Mouse (Mus musculus) stomach, embryonic 14.5 days (tissue): ENCODE data around the gene Myo15. TPM values are rescaled to one million over a fixed set of nuclear protein-coding genes. Genes with fewer than 3 reads are reported as not detected.
"Not testable (repeated sequence)": the region's sequence is repeated elsewhere in the genome, so short reads cannot be mapped to it uniquely, and the experiment has no call there.

Experiments
- ATAC-seq: fragments of 200-750 bp; cut with Nextera tagmentation; 2 replicates; pipeline ENCODE4 v1.8.0; 2017; ENCODE audit warnings: low read depth, moderate TSS enrichment; ENCODE audit not compliant: insufficient number of reproducible peaks, insufficient read depth, low FRiP score
- H3K27ac ChIP-seq: fragments of 300-500 bp; sonication (generic); 2 replicates; pipeline ENCODE4 v1.5.1; 2014; ENCODE audit warnings: mild to moderate bottlenecking, low read length, moderate library complexity, mixed read lengths
- H3K27me3 ChIP-seq: fragments of 300-500 bp; sonication (generic); 2 replicates; pipeline ENCODE4 v1.6.1; 2014; ENCODE audit warnings: low read length, control low read depth, mixed read lengths; ENCODE audit not compliant: control insufficient read depth, insufficient read depth
- H3K36me3 ChIP-seq: fragments of 300-500 bp; sonication (generic); 2 replicates; pipeline ENCODE4 v1.6.1; 2014; ENCODE audit warnings: mild to moderate bottlenecking, control low read depth, low read length, moderate library complexity, mixed read lengths; ENCODE audit not compliant: control insufficient read depth, insufficient read depth
- H3K4me1 ChIP-seq: fragments of 300-500 bp; sonication (generic); 2 replicates; pipeline ENCODE4 v1.6.1; 2014; ENCODE audit warnings: low read length, control low read depth, mixed read lengths; ENCODE audit not compliant: control insufficient read depth, insufficient read depth
- H3K4me2 ChIP-seq: fragments of 300-500 bp; sonication (generic); replicated peaks from 2 replicates; pipeline ENCODE4 v1.6.1; 2014; ENCODE audit warnings: low read depth, low read length, control low read depth
- H3K4me3 ChIP-seq: fragments of 300-500 bp; sonication (generic); 2 replicates; pipeline ENCODE4 v1.5.1; 2014; ENCODE audit warnings: low read depth, low read length, control low read depth
- H3K9ac ChIP-seq: fragments of 300-500 bp; sonication (generic); replicated peaks from 2 replicates; pipeline ENCODE4 v1.6.1; 2014; ENCODE audit warnings: low read depth, mild to moderate bottlenecking, control low read depth, low read length, moderate library complexity, mixed read lengths
- H3K9me3 ChIP-seq: fragments of 300-500 bp; sonication (generic); 2 replicates; pipeline ENCODE4 v1.6.1; 2016; ENCODE audit warnings: low read depth, low read length, control low read depth; ENCODE audit not compliant: control insufficient read depth
- WGBS: fragments of 180-500 bp; shearing (Covaris S2); extraction: QIAGEN DNeasy Blood & Tissue Kit; methylation state at CpG from one replicate; pipeline ENCODE4 v1.1.7; 2014; 5-methylcytosine and 5-hydroxymethylcytosine counted together
- polyA plus RNA-seq: library from polyadenylated mRNA; unstranded; fragments of >200 nt; fragmentation: Nextera tagmentation; extraction: Ambion mirVana; gene quantifications from 2 replicates; pipeline ENCODE4 v1.2.1, GENCODE M21; 2014

Myo15 gene
- polyA plus RNA-seq, 1 experiment from 2014 or later, result 0.13 TPM

GRCm38 (mm10) chr11:60543211-60543610, 74.1 kb downstream of the Myo15 start:
- not testable (repeated sequence) for H3K4me2 ChIP-seq, H3K27ac ChIP-seq, H3K9ac ChIP-seq, H3K9me3 ChIP-seq, ATAC-seq, H3K4me3 ChIP-seq, H3K27me3 ChIP-seq
- 90% methylated on average over 5 of the region's 5 CpGs for WGBS
- peaks cover 27% of the 10 kb centered on the region for H3K36me3 ChIP-seq
- H3K4me1 ChIP-seq, result peaks cover 29% of the 10 kb centered on the region

GRCm38 (mm10) chr11:60545433-60545832, 76.3 kb downstream of the Myo15 start:
- H3K4me1 ChIP-seq, result peaks cover 23% of the 10 kb centered on the region
- H3K36me3 ChIP-seq, result peaks cover 39% of the 10 kb centered on the region
- no peak overlapping the region for H3K9ac ChIP-seq
- H3K9me3 ChIP-seq, result no peaks in the 10 kb centered on the region
- WGBS, result 52% methylated on average over 4 of the region's 4 CpGs
- no peak for ATAC-seq
- H3K4me2 ChIP-seq, result no peak overlapping the region
- H3K27ac ChIP-seq, result no peak overlapping the region
- H3K27me3 ChIP-seq, result no peaks in the 10 kb centered on the region
- no peak overlapping the region for H3K4me3 ChIP-seq

- 91% methylated on average over 3 of the region's 3 CpGs for WGBS
Observed at GRCm38 (mm10) chr11:60548112-60548511, 79.0 kb downstream of the Myo15 start.

GRCm38 (mm10) chr11:60553091-60553490, 84.0 kb downstream of the Myo15 start:
- Histone ChIP-seq H3K27ac (no peak overlapping the region), H3K9me3 (no peaks in the 10 kb centered on the region), H3K4me3 (no peak overlapping the region), H3K4me1 (no peaks in the 10 kb centered on the region), H3K9ac (no peak overlapping the region), H3K27me3 (no peaks in the 10 kb centered on the region), H3K36me3 (peaks cover 65% of the 10 kb centered on the region), H3K4me2 (no peak overlapping the region)
- no peak for ATAC-seq

More at GRCm38 (mm10) chr11:60548112-60548511, 79.0 kb downstream of the Myo15 start:
- Histone ChIP-seq H3K36me3 (peaks cover 49% of the 10 kb centered on the region), H3K27ac (no peak overlapping the region), H3K27me3 (no peaks in the 10 kb centered on the region), H3K4me2 (no peak overlapping the region), H3K4me1 (0 out of 2 replicates have a peak, but pooled peaks cover 9% of the 10 kb centered on the region), H3K4me3 (no peak overlapping the region), H3K9ac (no peak overlapping the region), H3K9me3 (no peaks in the 10 kb centered on the region)
- no peak for ATAC-seq

GRCm38 (mm10) chr11:60557675-60558074, 88.5 kb downstream of the Myo15 start:
- H3K27ac ChIP-seq, result no peak overlapping the region
- no peak for ATAC-seq
- H3K27me3 ChIP-seq, result no peaks in the 10 kb centered on the region
- H3K9ac ChIP-seq, result no peak overlapping the region
- no peaks in the 10 kb centered on the region for H3K4me1 ChIP-seq
- 89% methylated on average over 3 of the region's 3 CpGs for WGBS
- peaks cover 46% of the 10 kb centered on the region for H3K36me3 ChIP-seq
- no peaks in the 10 kb centered on the region for H3K9me3 ChIP-seq
- no peak overlapping the region for H3K4me2 ChIP-seq
- no peak overlapping the region for H3K4me3 ChIP-seq

GRCm38 (mm10) chr11:60559342-60559741, 90.2 kb downstream of the Myo15 start:
- Histone ChIP-seq H3K9ac (no peak overlapping the region), H3K9me3 (no peaks in the 10 kb centered on the region), H3K4me2 (no peak overlapping the region), H3K4me3 (no peak overlapping the region), H3K27ac (no peak overlapping the region), H3K27me3 (no peaks in the 10 kb centered on the region), H3K36me3 (peaks cover 32% of the 10 kb centered on the region), H3K4me1 (no peaks in the 10 kb centered on the region)
- ATAC-seq, result 0 out of 2 replicates have a peak, but pooled peaks have one; percentile 33
- WGBS, result 8% methylated on average over 3 of the region's 3 CpGs

GRCm38 (mm10) chr11:60574006-60574405, 104.9 kb downstream of the Myo15 start:
- not testable (repeated sequence) for ATAC-seq, H3K27ac ChIP-seq

More at GRCm38 (mm10) chr11:60574006-60574405, 104.9 kb downstream of the Myo15 start:
- not testable (repeated sequence) for H3K9me3 ChIP-seq, H3K4me1 ChIP-seq, H3K36me3 ChIP-seq, H3K27me3 ChIP-seq, H3K4me3 ChIP-seq, H3K9ac ChIP-seq, H3K4me2 ChIP-seq
- 81% methylated on average over 8 of the region's 12 CpGs for WGBS

Other genes starting within 250 kb of the Myo15 start
- gene Srebf1, start 246.8 kb upstream of the Myo15 start, polyA plus RNA-seq, result 70.9 and 72.6 TPM in 2 replicates
- 22.2 and 22.7 TPM in 2 replicates for gene Tom1l2, start 116.4 kb upstream of the Myo15 start, polyA plus RNA-seq
- gene Drc3, start 116.0 kb upstream of the Myo15 start, polyA plus RNA-seq, result 0.98 and 1.8 TPM in 2 replicates
- gene Gid4, start 52.2 kb upstream of the Myo15 start, polyA plus RNA-seq, result 27.0 and 28.0 TPM in 2 replicates
- gene Atpaf2, start 50.9 kb upstream of the Myo15 start, polyA plus RNA-seq, result 50.7 TPM in 2 replicates
- 98.8 and 110 TPM in 2 replicates for gene Drg2, start 14.7 kb upstream of the Myo15 start, polyA plus RNA-seq
- gene Alkbh5, start 67.0 kb downstream of the Myo15 start, polyA plus RNA-seq, result 35.1 and 35.3 TPM in 2 replicates
- gene Llgl1, start 230.4 kb downstream of the Myo15 start, polyA plus RNA-seq, result 51.8 and 55.1 TPM in 2 replicates